Mouse (Mus musculus) myocyte (in vitro differentiated cells): ENCODE data around the gene Mlxipl. TPM values are rescaled to one million over a fixed set of nuclear protein-coding genes. Genes with fewer than 3 reads are reported as not detected.

Experiments used
- H3K27me3 ChIP-seq: one replicate; pipeline ENCODE4 v1.6.1; 2011; ENCODE audit not compliant: control insufficient read depth, insufficient read depth, insufficient read length
- H3K36me3 ChIP-seq: one replicate; pipeline ENCODE4 v1.6.1; 2011; ENCODE audit not compliant: control insufficient read depth, insufficient read depth
- H3K4me2 ChIP-seq: one replicate; pipeline ENCODE4 v1.6.1; 2011; ENCODE audit warnings: low read depth, control low read depth
- H3K4me3 ChIP-seq: one replicate; pipeline ENCODE4 v1.5.1; 2011; ENCODE audit warnings: mild to moderate bottlenecking, control low read depth, moderate library complexity
- H3K79me2 ChIP-seq: one replicate; pipeline ENCODE4 v1.6.1; 2011; ENCODE audit not compliant: control insufficient read depth, insufficient read depth
- H3ac ChIP-seq: one replicate; pipeline ENCODE4 v1.6.1; 2011; ENCODE audit not compliant: control insufficient read depth, insufficient read length
- CEBPB ChIP-seq: IDR thresholded peaks from 2 replicates; pipeline ENCODE4 v1.6.1; 2011; ENCODE audit warnings: mild to moderate bottlenecking, moderate library complexity; ENCODE audit not compliant: poor library complexity, insufficient read depth, severe bottlenecking
- E2F4 ChIP-seq: IDR thresholded peaks from one replicate; pipeline ENCODE4 v1.6.1; 2011; ENCODE audit warnings: mild to moderate bottlenecking, control low read depth, moderate library complexity; ENCODE audit not compliant: insufficient read depth
- MAX ChIP-seq: IDR thresholded peaks from one replicate; pipeline ENCODE4 v1.6.1; 2011; ENCODE audit warnings: low read depth, mild to moderate bottlenecking, control low read depth
- MYOD1 ChIP-seq, 3 experiments: IDR thresholded peaks; one replicate each; pipeline ENCODE4 v1.6.1; 2011; ENCODE audit warnings: control low read depth in 2 of 3, low read depth in 2 of 3, mild to moderate bottlenecking in 2 of 3, moderate library complexity in 1 of 3; ENCODE audit not compliant: insufficient read length in 2 of 3, control insufficient read depth in 1 of 3
- MYOG ChIP-seq, 3 experiments: IDR thresholded peaks; one replicate each; pipeline ENCODE4 v1.6.1; 2011; ENCODE audit warnings: control low read depth in 2 of 3, low read depth in 2 of 3, mild to moderate bottlenecking in 2 of 3; ENCODE audit not compliant: insufficient read length in 2 of 3, control insufficient read depth in 1 of 3, insufficient read depth in 1 of 3
- POLR2A ChIP-seq: IDR thresholded peaks from one replicate; pipeline ENCODE4 v1.6.1; 2011; ENCODE audit warnings: low read depth, mild to moderate bottlenecking, control low read depth, moderate library complexity; ENCODE audit not compliant: insufficient read length
- POLR2AphosphoS2 ChIP-seq: IDR thresholded peaks from one replicate; pipeline ENCODE4 v1.6.1; 2011; ENCODE audit warnings: low read depth, control low read depth; ENCODE audit not compliant: insufficient read length
- REST ChIP-seq: IDR thresholded peaks from one replicate; pipeline ENCODE4 v1.6.1; 2011; ENCODE audit warnings: mild to moderate bottlenecking, control low read depth, moderate library complexity; ENCODE audit not compliant: insufficient read depth, insufficient read length
- SRF ChIP-seq: IDR thresholded peaks from one replicate; pipeline ENCODE4 v1.6.1; 2011; ENCODE audit warnings: low read depth; ENCODE audit not compliant: control insufficient read depth, insufficient read length
- TCF12 ChIP-seq: IDR thresholded peaks from one replicate; pipeline ENCODE4 v1.6.1; 2011; ENCODE audit warnings: mild to moderate bottlenecking, control low read depth; ENCODE audit not compliant: poor library complexity, insufficient read depth, severe bottlenecking
- TCF3 ChIP-seq: IDR thresholded peaks from one replicate; pipeline ENCODE4 v1.6.1; 2011; ENCODE audit warnings: low read depth, control low read depth; ENCODE audit not compliant: insufficient read length
- USF1 ChIP-seq: IDR thresholded peaks from one replicate; pipeline ENCODE4 v1.6.1; 2011; ENCODE audit warnings: low read depth, mild to moderate bottlenecking, control low read depth, moderate library complexity
- polyA plus RNA-seq: library from polyadenylated mRNA; unstranded; fragments of >200 nt; fragmentation: generic; extraction: Trizol; gene quantifications from one replicate; pipeline ENCODE4 v1.2.1, GENCODE M21; 2012; ENCODE audit warnings: missing spikeins

The Mlxipl gene
- polyA plus RNA-seq, 1 experiment, result not detected

DNA sequence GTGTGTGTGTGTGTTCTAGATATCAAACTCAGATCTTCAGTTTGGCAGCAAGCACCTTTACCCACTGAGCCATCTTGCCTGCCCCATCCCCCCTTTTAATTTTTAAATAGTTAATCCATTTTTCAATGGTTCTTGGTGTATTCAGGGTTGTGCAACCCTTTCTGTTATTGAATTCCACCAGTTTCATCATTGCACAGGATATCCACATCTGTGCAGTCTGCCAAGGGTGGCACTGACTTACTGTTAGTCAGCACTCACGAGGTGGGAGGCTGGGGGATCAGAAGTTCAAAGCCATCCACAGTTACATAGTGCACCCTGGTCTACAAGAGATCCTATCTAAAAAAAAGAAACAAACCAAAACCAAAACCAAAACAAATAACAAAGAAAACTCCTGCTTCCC, 11.3 kb downstream of the Mlxipl start:
- Histone ChIP-seq H3K79me2 (no peaks in the 10 kb centered on the region), H3K27me3 (peaks cover 31% of the 10 kb centered on the region), H3K4me3 (no peak overlapping the region), H3K4me2 (no peak overlapping the region), H3ac (no peak overlapping the region), H3K36me3 (no peaks in the 10 kb centered on the region)
- TF ChIP-seq MYOG (IDR thresholded peaks at IDR 0.05; ENCODE audit: control insufficient read depth in 1 of 3, insufficient read depth in 1 of 3, insufficient read length in 2 of 3, low read depth in 2 of 3), result no peak
- TF ChIP-seq CEBPB, result no peak
- no peak for TF ChIP-seq TCF12
- TF ChIP-seq SRF, result no peak
- no peak for TF ChIP-seq E2F4
- TF ChIP-seq REST, result no peak
- TF ChIP-seq MYOD1 (IDR thresholded peaks at IDR 0.05; ENCODE audit: control insufficient read depth in 1 of 3, insufficient read length in 2 of 3, low read depth in 2 of 3), result no peak
- TF ChIP-seq MAX, result no peak
- TF ChIP-seq POLR2AphosphoS2, result no peak
- TF ChIP-seq POLR2A, result no peak
- TF ChIP-seq USF1, result no peak
- TF ChIP-seq TCF3, result no peak

DNA sequence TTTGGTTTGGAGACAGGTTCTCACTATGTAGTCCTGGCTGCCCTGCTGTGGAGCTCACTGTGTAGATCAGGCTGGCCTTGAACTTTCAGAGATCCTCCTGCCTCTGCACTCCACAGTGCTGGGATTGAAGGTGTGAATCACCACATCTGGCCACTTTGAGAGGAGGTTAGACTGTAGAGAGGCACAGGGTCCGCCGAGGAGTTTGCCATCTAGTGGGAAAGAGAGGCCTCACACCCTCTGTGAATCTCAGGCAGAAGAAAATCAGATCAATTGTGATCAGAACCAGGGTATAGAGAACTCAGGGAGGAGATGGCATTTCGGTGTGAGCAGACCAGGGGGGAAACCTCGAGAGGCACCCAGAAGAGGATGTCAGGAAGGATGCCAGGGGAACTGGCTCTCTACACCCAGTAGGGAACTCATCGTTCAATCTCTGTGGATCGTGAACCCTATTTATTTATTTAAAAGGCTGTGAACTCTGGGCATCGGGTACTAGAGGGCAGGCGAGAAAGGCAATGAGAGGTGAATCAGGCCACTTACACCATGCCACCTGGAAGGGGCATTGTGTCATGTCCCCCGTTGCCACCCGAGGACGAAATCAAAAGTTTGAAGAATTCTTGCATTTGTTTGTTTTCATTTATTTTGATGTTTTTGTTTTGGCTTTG, 14.4 kb downstream of the Mlxipl start:
- H3ac ChIP-seq, result no peak overlapping the region
- H3K36me3 ChIP-seq, result no peaks in the 10 kb centered on the region
- H3K4me3 ChIP-seq, result no peak overlapping the region
- H3K27me3 ChIP-seq, result peaks cover 35% of the 10 kb centered on the region
- no peak overlapping the region for H3K4me2 ChIP-seq
- H3K79me2 ChIP-seq, result no peaks in the 10 kb centered on the region
- TF ChIP-seq MYOD1 (IDR thresholded peaks at IDR 0.05; ENCODE audit: control insufficient read depth in 1 of 3, insufficient read length in 2 of 3, low read depth in 2 of 3), result no peak
- no peak for TF ChIP-seq TCF3
- TF ChIP-seq REST, result no peak
- no peak for TF ChIP-seq E2F4
- no peak for TF ChIP-seq CEBPB
- TF ChIP-seq TCF12, result no peak
- no peak for TF ChIP-seq POLR2AphosphoS2
- TF ChIP-seq MAX, result no peak
- no peak for TF ChIP-seq SRF
- TF ChIP-seq POLR2A, result no peak
- TF ChIP-seq MYOG (IDR thresholded peaks at IDR 0.05; ENCODE audit: control insufficient read depth in 1 of 3, insufficient read depth in 1 of 3, insufficient read length in 2 of 3, low read depth in 2 of 3), result no peak
- TF ChIP-seq USF1, result no peak

DNA sequence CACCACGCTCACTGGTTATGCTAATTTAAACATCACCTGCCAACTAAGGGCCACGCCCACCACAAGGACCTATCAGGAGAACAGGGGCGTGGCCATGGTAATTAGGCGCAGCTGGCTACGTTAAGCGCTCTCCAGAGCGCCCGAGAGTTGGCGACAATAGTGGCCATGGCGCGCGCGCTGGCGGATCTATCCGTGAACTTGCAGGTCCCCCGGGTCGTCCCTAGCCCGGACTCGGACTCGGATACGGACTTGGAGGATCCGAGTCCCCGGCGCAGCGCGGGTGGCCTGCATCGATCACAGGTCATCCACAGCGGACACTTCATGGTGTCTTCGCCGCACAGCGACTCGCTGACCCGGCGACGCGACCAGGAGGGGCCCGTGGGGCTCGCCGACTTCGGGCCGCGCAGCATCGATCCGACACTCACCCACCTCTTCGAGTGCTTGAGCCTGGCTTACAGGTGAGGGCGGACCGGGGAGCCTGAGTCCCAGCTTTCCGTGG, 17.1 kb downstream of the Mlxipl start:
- Histone ChIP-seq H3K79me2 (no peaks in the 10 kb centered on the region), H3K27me3 (peaks cover 50% of the 10 kb centered on the region), H3K36me3 (no peaks in the 10 kb centered on the region), H3ac (no peak overlapping the region), H3K4me3 (no peak overlapping the region), H3K4me2 (no peak overlapping the region)
- TF ChIP-seq TCF3 (no peak), REST (no peak), USF1 (no peak), POLR2A (no peak), E2F4 (no peak), MYOG (IDR thresholded peaks at IDR 0.05; ENCODE audit: control insufficient read depth in 1 of 3, insufficient read depth in 1 of 3, insufficient read length in 2 of 3, low read depth in 2 of 3) (no peak), TCF12 (no peak), CEBPB (no peak), MAX (no peak), POLR2AphosphoS2 (no peak), SRF (no peak), MYOD1 (IDR thresholded peaks at IDR 0.05; ENCODE audit: control insufficient read depth in 1 of 3, insufficient read length in 2 of 3, low read depth in 2 of 3) (no peak)

DNA sequence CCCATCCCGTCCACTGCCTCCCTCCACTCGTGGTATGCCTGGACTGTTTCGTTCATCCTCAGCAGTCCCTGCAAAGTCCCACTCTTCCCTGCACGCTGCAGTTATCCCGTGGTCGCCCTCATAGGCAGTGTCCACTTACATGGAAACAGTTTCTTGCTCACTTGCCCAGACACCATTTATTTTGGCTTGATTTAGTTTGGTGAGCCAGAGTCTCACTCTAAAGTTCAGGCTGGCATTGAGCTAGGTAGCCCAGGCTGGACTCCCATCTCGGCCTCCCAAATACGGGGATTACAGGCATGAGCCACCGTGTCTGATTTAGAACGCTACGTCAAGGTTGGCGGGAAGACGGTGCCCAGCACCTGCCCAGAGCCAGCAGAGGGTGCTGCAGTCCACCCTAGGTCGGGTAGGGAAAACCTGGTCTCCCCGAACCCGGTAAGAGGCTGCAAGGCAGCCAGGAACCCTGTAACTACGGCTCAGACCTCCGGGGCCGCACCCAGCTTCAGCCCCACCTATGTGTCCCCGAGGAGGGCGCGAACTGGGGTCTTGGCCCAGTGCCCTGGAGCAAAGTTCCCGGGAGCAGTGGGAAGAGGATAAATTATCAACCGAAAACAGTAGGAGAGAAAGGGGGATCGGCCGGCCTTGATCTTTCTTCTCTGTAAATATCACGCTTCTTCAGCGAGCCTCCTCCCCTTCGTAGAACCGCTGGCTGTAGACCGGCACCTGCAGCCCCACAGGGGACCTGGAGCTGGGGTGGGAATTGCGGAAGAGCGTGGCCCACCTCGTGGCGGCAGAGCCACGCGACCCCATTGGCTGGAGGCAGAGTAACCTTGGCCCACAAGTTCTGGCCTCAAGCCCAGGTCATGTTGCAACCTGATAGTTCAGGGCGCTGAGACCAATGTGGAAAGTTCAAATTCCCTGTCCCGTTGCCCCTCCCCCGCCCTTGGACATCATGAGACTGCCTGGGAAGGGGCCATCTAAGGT, 18.1 kb downstream of the Mlxipl start:
- no peak overlapping the region for H3ac ChIP-seq
- H3K36me3 ChIP-seq, result no peaks in the 10 kb centered on the region
- no peaks in the 10 kb centered on the region for H3K79me2 ChIP-seq
- peak in 1 of 3 experiments; percentile 4 for TF ChIP-seq MYOD1 (IDR thresholded peaks at IDR 0.05; ENCODE audit: control insufficient read depth in 1 of 3, insufficient read length in 2 of 3, low read depth in 2 of 3)
- TF ChIP-seq REST, result no peak
- no peak for TF ChIP-seq POLR2A
- no peak for TF ChIP-seq E2F4
- TF ChIP-seq CEBPB, result no peak
- peak overlapping the region; percentile 13 for H3K4me2 ChIP-seq
- peaks cover 50% of the 10 kb centered on the region for H3K27me3 ChIP-seq
- H3K4me3 ChIP-seq, result no peak overlapping the region
